Mouse (Mus musculus) CD4-positive, CD25-positive, alpha-beta regulatory T cell, adult 2 months (primary cell): ENCODE data around the gene Heyl.

Experiments used
- DNase-seq: peaks from one replicate; pipeline ENCODE4 v3.0.0-alpha.2; 2012; ENCODE audit warnings: low read depth, low spot score

Gene Heyl

DNA sequence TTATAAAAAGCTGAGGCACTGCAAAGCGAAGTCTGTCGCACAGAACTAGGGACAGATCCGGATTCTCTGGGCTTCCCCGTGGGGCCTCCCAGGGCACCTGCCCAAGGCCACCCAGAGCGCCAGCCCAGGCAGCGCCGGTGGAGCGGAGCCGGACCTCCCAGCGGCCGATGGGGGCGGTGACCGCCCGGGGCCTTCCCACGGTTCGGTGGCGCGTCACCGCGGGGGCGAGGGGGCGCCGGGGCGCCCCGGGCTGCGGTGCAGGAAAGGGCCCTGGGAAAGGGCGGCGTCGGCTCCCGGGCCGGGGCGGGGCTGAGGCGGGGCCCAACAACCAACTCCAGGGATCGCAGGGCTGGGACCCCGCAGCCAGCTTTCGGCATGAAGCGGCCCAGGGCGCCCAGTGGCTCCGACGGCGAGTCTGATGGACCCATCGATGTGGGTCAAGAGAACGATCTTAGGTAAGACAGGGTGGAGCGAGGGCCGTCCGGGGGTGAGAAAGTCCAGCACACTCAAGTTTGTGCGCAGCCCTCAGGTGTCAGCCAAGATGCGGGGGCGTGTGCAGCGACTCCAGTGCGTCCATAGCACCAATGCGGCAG lies at the start of gene Heyl:
TSS of gene Heyl (plus strand) at position 65 of the 593 bp plus-strand sequence.
- peak; percentile 25 for DNase-seq

DNA sequence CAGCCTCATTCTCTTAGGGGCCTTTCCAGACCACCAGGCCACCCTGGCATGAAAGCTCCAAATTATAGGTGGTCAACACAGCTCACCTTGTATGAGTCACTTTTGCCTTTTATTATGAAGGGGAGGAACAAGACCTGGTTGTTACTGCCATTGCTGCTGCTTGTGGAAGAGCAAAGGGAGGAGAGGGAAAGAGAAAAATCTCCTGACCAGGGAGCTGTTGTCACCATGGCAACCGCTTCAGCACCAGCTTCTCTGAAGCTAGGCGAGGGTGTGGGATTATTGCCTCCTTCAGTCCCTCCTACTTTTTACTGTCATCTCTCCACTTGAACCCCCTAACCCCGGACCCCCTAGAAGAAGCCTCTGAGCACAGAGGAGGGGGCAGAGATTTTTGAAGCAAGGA lies 48.5 kb upstream of the Heyl start:
- no peak for DNase-seq

DNA sequence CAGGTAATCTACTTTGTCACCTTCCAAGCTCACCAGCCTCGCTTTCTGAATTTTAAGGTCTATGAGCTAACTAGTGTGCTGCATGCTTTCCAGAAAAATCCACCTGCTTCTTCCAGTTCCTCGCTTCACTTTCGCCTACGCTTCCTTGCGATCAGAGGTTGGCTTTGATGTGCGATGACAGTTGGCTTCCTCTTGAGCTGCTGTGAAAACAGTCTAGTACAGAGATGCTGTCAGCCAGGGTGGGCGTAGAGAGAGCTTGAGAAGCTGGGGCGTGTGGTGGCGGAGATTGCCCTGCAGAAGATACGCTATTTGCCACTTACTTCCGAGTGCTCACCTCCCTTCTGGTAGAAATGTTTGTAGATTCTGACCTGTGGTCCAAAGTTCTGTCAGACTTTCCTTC lies 41.0 kb upstream of the Heyl start:
- DNase-seq = no peak

- no peak for DNase-seq
These were observed 39.6 kb upstream of the Heyl start for GRCm38 (mm10) chr4:123193791-123194190.

DNA sequence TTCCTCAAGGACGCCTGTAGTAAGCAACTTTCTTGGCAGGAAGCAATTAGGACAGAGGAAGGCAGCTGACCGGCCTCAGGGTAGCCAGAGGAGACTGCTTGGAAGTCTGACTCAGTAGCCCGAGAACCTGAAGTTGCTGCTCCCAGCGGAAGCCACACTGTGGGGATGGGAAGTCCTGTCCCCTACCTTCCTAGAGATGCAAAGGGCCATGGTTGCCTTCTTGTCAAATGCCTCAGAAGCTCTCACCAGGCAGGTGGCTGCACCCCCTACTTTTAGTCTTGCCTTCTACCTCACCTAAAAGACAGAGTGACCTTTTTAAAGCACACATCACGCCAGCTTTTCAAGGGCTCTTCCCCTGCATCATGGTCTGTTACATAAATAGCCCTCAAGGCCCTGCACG lies 36.7 kb upstream of the Heyl start:
- no peak for DNase-seq

GRCm38 (mm10) chr4:123200771-123201185 lies 32.6 kb upstream of the Heyl start:
- peak; percentile 63 for DNase-seq

DNA sequence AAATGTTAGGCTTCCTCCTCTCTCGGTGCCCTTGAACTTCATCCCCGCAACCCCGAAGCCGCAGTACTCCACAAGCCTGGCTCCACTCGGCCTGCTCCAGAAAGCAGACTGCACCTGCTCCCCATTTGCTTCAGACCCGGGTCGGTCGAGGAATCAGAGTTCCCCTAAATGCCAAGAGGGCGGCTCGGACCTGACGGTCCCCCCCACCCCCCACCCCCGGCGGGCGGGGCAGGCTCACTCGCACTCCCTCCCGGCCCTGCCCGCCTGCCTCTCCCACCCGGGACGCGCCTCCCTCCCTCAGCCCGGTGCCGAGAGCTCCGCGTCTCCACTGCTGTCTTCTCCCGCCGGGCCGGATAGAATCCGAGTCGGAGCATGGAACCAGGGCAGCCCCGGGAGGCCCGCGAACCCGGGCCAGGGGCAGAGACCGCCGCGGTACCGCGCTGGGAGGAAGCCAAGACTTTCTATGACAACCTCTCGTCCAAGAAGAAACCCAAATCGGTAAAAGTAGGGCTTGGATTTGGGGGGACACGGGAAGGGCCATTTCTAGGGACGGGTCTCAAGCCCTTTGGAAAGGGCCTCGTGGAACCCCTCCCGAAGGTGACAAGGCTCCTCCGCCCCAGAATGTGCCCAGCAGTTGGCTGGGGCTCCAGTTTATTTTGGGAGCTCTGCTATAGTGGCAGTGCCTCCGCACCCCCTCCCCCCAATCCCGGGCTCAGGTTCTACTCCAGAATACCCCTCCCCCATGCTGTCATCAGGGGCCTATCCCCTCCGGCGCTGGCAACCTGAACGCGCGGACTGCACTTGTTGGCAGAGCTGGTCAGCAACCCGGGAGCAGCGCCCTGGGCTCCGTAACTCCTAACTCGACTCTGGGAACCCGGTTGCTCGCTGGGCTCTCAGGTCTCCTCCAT lies 31.9 kb upstream of the Heyl start, which contains the start of gene Nt5c1a:
TSS of gene Nt5c1a (plus strand) at position 319 of the 908 bp plus-strand sequence.
- DNase-seq = no peak

DNA sequence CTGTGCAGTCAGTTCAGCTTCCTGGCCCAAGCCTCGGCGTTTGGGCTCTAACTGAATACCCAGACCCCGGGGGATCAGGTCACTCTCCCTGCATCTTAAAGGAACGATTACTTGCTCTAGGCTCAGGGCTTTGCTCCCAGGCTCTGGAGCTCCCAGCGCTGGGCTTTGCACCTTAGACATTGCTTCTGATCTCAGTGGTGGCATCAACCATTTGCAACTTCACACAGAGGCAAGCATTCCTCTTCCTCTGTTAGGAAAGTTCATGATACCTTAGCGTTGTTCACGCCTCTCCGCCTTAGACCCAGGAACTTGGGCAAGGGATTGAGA lies 31.3 kb upstream of the Heyl start:
- no peak for DNase-seq

GRCm38 (mm10) chr4:123207337-123207736 lies 26.0 kb upstream of the Heyl start:
- no peak for DNase-seq

DNA sequence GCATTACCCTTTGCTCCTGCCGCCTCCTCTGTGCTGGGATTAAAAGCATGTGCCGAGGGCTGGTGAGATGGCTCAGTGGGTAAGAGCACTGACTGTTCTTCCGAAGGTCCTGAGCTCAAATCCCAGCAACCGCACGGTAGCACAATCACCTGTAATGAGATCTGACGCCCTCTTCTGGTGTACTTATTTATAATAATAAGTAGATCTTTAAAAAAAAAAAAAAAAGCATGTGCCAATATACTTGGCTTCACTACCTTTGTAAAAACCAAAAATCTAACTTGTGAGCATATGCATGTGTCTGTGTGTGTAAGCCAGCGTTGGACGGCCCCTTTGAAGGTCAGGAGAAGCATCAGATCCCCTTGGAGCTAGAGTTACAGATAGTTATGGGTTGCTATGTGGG lies 22.4 kb upstream of the Heyl start:
- DNase-seq = no peak

DNA sequence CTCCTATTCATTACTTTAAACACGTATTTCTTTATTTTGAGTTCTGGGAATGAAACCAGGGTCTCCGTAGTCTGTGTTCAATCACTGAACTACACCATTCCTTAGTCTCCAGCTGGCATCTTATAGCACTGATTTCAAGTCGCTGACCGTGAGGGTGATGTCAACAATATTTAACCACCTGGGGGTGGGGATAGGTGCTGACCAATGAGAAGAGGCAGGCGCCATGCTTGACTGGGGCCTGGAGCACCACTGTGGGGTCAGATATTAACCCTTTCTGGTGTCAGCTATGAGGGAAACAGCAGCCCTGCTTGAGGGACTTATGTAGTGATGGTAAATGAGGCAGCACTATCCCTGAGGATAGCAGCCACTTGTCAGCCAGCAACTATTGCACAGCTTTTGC lies 21.9 kb upstream of the Heyl start:
- no peak for DNase-seq

GRCm38 (mm10) chr4:123212330-123212729 lies 21.0 kb upstream of the Heyl start:
- no peak for DNase-seq

DNA sequence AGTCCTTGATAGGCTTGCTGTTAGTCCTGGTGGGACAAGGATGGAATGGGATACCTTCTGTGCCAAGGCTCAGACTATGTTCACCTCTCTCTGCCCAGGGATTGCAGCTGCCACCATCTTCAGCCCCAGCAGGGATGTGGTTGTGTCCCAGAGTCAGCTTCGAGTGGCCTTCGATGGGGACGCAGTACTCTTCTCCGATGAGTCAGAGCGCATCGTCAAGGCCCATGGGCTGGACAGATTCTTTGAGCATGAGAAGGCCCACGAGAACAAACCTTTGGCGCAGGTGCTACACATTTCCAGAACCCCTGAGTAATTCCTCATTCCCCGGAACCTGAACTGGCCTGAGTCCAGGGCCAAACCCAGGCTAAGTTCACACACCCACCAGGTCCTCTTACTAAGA lies 19.4 kb upstream of the Heyl start:
- no peak for DNase-seq

- no peak for DNase-seq
These were observed 18.0 kb upstream of the Heyl start for GRCm38 (mm10) chr4:123215367-123215766.

GRCm38 (mm10) chr4:123216782-123217181 lies 16.6 kb upstream of the Heyl start:
- peak; percentile 63 for DNase-seq

- peak; percentile 68 for DNase-seq
These were observed 13.5 kb upstream of the Heyl start for GRCm38 (mm10) chr4:123219720-123220357.

DNA sequence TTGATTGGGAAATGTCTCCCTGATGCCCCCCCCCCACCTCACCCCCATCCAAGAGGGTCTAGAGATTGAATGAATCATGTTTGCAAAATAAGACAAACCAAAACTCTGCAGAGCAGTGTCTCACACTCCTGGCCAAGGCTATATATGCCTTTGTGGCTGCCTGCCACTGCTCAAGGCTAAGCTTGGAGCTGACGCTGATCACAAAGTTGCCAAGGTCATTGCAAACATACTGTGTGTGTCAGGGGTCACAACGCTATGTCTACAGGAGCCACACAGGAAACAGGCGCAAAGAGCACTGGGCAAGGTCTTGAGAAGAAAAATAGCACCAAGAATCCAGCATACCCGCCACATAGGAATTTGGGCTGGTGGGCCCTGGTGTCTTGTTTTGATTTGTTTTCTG lies 12.7 kb upstream of the Heyl start:
- DNase-seq = no peak

DNA sequence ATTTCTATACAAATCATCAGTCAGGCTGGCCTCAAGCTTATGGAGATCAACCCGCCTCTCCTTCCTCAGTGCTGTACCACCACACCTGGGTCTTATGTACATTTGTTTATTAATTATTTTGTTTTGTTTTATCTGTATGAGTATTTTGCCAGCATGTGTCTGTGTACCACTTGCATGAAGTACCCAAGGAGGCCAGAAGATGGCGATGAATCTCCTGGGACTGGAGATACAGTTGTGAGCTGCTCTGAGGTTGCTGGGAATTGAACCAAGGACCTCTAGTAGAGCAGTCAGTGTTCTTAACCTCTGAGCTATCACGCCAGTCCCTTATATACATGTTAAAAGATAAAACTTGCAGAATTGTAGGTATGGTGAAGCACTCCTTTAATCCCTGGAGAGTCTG lies 10.0 kb upstream of the Heyl start:
- peak; percentile 46 for DNase-seq

DNA sequence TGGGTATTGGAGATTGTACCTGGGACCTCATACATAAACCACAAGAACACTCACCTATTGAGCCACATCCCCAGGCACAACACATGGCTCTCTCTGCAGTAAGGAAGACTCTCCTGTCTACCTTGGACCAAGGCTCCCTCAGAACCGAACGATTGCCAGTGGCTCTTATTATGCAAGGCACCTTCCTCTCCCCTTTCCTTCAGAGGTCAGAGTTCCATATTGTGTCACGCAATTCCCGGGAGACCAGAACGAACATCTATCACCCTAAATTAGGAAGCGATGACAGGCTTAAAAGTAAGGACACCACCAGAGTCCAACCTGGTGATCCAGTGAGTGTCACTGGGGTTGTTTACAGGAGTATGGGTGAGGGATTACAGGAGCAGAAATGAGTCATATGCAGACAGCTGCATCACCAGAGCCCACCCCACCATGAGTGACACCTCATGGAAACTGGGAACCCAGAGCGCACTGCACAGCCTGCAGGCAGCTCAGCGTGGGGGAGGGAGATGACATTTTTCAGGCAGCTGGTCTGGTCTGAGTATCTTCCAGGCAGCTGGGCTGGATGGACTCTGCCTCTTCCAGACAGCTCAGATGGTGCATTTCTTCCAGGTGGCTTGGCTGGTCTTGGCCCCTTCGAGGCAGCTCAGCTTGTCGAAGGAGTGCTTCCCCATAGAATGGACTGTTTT lies 7.5 kb upstream of the Heyl start:
- no peak for DNase-seq

- DNase-seq = no peak
These were observed 5.6 kb upstream of the Heyl start for GRCm38 (mm10) chr4:123227707-123228106.

- DNase-seq = no peak
These were observed 5.1 kb upstream of the Heyl start for GRCm38 (mm10) chr4:123228270-123228669.

- DNase-seq = no peak
These were observed 4.2 kb upstream of the Heyl start for GRCm38 (mm10) chr4:123229166-123229565.
